Mouse (Mus musculus): ENCODE measurements around the gene Gm10642.

DNA sequence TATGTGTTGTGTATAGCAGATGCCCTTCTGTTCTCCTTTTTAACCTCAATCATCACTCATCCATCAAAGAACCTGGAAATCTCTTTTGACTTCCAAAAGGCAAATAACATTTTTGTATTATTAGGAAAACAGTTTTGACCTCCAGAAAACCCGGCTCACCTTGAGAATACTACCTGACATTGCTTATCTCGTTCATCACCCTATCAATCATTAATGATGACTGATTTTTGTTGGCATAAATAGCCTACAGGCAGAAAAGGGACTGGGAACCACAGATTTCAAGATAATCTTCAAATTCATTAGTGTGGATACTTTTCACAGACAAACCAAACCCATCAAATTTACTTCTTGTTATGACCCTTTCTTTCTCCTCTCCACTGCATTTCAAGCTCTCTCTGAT, 2.2 kb upstream of the Gm10642 start:
- TF ChIP-seq CTCF (IDR thresholded peaks at IDR 0.05; ENCODE audit: low read depth) = no peak
- TF ChIP-seq EP300 (IDR thresholded peaks at IDR 0.05; ENCODE audit: low read depth) = no peak

Data from liver, embryonic 14.5 days (tissue).